Mouse (Mus musculus): ENCODE measurements around the gene Stim1.
"Not testable (repeated sequence)": the region's sequence is repeated elsewhere in the genome, so short reads cannot be mapped to it uniquely, and the experiment has no call there.

Gene Stim1

DNA sequence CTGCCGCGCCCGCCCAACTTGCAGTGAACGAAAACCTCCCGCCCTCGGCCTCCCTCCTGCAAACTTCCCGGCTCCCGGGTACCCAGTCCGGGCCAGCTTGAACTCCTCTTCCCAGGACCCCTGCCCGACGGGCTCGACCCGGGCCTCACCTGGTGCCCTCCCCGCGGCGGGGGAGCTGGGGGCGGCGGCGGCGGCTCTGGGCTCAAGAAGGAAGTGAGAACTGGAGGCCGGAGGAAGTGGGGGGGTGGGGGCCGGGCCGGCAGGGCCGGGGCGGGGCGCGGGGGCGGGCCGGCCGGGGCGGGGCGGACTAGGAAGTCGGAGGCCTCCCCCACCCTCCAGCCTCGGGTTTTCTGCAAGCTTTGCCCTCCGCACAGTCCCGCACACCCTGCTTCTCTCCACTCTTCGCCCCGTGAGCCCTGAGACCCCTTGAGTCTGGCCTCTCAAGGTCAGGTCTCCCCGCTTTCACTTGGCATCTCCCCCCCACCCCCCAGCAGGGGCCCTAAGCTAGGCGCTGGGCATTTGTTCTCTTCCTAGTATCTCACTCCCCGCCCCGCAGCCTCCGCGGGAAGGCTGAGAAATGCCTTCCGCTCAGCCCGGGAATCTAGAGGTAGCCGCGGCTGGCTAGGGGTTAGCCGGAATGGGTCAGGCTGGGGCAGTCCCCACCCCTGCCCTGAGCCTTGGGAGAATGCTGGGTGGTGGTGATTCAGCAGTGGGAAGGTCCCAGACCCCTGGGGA, 17.5 kb upstream of the Stim1 start:
- DNase-seq, result peak; percentile 40

DNA sequence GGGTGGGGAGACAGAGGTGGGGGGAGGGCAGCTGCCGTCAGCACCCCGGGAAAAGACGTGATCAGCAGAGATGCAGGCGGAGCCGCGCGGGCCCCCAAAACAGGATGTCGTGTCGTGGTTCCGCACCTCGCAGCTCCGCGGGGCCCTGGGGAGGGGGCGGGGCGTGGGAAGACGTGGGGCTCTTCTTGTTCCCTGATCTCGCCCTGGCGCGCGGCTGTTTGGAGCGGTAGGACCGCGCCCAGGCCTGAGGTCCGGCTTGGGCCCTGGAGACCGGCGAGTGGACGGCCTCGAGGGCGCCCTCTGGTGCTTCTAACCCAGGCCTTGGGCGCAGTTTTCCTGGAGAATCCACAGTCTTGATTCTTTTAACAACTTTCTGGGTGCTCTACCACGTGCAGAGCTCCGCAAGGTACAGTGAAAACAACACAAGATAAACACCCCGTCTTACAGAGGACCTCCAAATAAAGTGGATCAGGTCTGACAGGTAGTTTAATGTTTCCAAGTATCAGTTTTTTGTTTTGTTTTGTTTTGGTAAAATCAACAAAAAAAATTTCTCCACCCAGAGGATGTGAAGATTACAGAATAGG, 16.9 kb upstream of the Stim1 start:
- DNase-seq, result peak; percentile 87

DNA sequence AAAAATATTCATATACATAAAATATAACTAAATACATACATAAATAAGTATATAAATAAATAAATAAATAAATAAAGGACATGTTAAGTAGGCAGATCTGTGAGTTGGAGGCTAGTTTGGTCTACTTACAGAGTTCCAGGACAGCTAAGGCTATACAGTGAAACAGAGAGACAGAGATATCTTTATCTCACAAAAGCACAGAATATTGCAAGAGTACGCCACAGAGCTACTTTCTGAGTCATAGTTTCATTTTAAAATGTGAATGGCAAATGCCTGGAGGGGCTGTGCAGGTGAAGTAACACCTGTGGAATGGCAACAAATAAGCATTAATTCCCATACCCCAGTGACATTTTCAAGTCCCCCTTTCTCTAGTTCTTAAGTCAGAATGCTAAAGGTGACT, 14.0 kb upstream of the Stim1 start:
- no peak for DNase-seq

DNA sequence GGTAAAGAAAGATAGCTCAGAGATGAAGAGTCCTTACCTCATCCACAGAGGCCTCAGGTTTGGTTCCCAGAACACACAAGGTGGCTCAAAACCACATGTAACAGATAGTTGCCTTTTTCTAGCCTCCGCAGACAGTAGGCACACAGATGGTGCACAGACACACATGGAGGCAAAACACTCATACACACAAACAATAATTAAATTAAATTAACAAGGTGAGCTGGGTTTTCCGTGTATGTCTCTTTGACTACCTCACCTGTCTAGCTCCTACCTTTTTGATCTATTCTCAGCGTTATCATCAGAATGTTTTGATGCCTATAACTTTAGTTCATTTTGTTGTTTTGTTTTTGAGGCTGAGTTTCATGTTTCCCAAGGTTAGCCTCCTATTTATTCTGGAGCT, 11.7 kb upstream of the Stim1 start, which contains the start of gene Rhog:
Rhog (minus strand) TSS at position 101 of the 400 bp plus-strand sequence.
- no peak for DNase-seq

DNA sequence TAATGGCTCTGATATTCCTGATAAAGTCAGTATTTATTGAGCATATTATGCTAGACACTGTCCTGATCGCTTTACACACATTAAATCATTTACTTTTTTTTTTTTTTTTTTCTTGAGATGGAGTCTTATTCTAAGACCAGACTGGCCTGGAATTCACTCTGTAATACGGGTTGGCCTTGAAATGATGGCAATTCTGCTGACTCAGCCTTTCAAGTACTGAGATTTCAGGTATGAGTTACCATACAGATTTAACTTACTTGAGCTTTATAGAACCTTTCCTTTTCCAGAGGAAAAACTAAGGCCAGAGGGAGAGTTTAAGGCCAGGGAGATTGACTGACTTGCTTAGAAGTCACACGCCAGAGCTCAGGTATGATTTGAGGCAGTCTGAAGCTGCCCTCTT, 11.0 kb upstream of the Stim1 start:
- no peak for DNase-seq

DNA sequence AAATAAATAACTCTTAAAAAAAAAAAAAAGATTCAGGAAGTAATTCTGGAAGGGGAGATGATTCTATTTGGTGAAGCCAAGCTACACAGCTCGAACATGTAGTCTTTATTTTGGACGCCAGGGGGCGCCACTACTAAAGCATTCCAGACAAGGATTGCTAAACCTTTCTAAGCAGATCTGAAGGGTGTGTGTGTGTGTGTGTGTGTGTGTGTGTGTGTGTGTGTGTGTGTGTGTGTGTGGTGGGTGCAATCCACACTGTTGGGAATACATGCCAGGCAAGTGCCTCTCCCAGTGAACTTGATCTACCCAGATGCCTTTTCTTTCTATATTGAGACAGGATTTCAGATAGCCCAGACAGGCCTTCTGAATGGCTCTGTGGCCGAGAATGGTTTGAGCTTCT, 9.4 kb upstream of the Stim1 start:
- DNase-seq, result peak; percentile 85

DNA sequence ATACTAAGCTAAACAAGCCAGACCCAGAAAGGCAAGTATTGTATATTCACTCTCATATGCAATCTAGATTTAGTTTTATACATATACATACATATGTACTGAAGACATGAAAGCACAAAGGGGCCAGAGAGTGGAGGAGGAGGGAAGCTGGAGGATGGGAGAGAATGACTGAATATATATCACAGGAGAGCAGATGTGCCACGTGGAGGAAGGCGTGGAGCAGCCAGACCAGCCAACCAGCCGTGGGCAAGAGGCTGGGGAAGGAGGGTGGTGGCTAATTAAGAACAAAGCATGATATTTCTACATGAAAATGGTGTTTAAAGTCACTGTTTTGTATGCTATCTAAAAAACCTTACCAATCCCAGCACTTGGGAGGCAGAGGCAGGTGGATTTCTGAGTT, 8.9 kb upstream of the Stim1 start:
- no peak for DNase-seq

DNA sequence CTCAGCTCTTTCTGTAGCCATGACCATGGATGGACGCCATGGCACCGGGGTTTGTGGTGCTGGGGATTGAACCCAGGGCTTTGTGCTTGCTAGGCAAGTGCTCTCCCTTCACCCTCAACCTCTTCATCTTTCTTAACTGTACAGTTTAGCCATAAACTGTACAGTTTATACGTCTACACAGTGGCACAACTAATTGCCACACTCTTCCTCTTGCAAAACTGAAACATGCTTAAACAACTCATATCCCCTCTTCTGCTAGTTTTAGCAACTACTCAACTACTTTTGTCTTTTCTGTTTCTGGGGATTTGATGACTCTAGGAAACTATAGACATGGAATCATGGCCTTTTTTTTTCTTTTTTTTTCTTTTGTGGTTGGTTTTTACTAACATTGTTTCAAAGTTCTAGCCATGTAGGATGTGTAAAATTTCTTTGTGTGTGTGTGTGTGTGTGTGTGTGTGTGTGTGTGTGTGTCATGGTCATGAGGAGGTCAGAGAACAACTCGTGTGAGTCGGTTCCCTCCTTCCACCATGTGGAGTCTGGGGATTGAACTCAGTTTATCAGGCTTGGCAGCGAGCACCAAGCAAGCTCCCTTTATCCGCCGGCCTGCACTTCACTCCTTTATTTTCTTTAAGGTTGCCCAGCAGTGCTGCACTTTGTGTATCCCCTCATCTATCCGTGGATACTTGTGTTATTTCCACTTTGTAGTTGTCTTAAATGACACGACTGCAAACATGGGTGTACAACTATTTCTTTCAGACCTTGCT, 7.7 kb upstream of the Stim1 start:
- DNase-seq, result no peak

DNA sequence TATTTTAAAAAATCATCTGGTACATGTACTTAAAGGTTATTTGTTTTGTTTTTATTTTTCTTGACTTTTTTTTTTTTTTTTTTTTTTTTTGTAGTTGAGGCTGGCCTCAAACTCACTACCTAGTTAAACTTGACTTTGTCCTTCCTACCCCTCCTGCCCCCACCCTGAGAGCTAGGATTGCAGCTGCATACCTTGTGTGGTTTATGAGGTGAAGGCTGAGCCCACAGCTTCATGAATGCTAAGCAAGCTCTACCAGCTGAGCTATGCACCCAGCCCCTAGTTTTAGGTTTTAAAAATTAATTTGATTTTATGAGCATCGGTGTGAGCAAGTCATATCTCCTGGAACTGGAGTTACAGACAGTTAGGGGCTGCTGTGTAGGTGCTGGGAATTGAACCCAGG, 7.1 kb upstream of the Stim1 start:
- no peak for DNase-seq

DNA sequence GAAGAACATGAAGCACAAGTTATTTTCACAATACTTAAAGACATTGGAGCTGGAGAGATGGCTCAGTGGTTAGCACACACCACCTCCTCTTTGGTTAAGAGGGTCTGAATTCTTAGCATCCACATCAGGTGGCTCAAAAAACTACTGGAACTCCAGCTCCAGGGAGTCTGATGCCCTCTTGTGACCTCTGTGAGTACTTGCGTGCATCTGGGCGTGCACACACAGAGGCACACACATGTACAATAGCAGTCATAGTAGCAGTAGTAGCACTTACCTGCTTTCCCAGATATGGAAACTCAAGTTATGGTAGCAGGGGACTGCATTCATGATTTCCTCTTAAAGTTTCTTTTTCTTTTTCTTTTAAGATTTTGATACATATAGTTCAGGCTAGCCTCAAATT, 4.6 kb upstream of the Stim1 start:
- DNase-seq, result no peak

DNA sequence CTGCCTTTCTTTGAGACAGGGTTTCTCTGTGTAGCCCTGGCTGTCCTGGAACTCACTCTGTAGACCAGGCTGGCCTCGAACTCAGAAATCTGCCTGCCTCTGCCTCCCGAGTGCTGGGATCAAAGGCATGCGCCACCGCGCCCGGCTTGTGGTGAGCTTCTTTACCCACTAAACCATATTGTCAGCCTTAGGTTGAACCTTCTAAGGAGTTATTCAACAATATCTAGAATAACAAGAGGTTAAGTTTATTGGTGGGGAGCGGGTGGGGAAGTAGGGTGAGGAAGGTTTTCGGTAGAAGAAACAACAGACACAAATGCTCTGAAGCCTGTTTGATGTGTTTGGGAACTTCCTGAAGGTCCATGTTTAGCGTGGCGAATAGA, 1.6 kb upstream of the Stim1 start:
- DNase-seq, result not testable (repeated sequence)

DNA sequence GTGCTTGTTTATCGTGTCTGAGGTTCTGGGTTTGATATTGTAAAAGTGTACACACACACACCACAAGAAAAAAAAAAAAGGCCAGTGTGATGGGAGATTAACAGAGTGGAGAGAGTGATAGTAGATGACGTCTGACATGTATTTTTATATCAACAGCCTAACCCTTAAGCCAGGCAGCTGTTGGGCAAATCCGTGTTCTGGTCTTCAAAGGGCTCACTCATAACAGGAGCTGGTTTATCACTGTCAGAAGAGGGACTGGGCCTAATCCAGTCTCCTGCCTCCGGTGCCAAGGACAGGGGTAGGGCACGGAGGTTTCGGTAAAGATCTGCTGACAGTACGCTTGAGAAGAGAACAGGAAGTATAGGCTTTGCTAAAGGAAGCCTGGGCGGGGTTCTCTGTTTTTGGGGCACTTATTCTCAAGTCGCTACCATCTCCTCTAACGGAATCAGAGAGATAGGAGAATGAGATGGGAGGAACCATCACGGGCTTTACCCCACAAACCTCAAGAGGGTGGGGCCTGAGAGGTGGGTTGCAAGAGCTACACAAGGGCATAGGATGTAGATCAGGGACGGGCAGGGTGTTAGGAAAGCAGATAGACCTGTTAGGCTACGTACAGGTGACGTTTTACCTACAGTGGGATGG, 1.1 kb upstream of the Stim1 start:
- no peak for DNase-seq

DNA sequence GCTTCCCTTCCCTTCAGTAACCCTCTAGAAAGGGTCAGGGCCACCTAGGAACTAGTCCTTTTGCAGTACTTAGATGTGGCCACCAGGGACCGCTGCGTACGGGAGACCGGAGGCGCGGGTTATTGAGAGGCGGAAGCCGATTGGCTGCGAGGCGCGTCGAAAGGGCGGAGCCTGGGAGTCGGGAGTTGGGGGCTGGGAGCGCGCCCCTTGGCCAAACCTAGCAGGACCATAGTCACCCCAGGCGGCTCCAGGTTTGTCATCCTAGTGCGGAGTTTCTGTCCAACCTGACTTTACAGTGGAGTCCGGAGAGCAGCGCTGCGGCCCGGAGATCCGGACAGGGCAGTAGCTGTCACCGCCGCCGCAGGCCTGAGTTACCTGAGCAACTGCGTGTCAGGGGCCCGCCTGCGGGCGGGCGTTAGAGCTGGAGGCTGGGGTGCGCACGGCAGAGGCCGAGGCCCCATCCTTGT, 460 bp upstream of the Stim1 start:
- peak; percentile 98 for DNase-seq

DNA sequence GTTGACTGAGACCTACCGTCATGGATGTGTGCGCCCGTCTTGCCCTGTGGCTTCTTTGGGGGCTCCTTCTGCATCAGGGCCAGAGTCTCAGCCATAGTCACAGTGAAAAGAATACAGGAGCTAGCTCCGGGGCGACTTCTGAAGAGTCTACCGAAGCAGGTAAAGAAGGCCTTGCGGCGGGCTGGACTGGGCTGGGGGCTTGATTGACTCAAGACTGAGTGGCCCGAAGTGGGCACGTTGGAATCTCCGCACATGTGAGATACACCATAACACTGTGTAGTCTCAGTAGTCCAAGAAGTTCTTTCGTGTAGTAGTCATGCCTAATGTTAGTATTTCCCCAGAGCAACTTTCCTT, 766 bp downstream of the Stim1 start:
- no peak for DNase-seq

DNA sequence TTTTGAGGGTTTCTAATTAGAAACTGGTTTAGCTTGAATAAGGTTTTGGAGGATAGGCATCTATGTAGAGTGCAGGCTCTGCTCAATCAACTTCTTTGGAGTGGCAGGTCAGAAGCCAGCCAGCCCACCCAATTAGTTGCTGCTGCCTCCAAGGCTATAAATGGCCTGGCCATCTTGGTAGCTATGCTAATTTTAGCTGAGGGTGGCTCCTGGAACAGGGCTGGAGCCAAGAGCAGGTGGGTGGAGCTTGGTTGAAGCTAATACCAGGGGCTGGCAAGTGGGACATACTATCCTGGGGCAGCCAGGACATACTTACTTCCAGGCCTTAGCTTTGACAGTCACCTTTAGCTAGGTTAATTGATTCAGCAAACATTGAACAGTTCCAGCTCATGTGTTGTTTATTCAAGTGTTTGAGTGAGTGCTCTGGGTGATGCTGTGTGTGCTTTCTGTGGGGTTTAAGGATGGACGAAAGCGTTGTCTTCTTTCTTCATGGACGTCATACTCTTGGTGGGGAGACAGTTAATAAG, 4.9 kb downstream of the Stim1 start:
- no peak for DNase-seq

DNA sequence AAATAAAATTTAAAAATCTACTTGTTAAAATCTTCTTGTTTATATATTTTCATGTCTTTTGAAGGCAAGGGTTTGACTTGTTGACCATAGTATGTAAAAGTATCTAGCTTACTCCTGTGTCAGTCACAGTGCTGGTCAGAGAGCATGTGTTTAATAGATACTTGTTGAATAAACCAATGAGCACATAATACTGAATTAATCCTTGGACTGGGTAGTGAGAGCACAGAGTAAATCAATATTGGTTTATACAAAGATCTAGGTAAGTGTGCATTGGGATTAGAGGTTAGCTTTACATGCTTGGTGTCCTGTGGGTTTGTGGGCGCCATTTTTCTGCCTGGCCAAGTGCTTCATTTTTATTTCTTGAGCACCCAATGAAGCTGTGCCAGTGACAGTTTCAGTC, 13.8 kb downstream of the Stim1 start:
- no peak for DNase-seq

DNA sequence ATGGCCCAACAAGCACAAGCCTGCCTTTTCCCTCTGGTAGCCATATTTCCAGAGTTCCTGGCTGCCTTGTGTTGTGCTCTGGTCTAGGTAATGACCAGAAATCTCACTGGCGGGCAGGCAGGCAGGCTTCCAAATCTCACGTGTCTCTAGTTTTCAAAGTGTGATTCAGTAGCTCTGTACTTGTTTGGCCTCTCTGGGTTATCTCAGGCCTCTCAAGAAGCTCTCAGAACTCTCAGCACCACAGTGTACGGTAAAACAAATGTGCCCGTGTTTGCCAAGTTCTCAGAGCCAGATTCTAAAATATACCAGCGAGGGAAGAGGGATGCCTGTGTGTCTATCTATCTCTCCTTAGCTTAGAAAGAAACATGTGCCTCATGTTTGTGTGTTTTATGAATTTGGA, 14.7 kb downstream of the Stim1 start:
- no peak for DNase-seq

DNA sequence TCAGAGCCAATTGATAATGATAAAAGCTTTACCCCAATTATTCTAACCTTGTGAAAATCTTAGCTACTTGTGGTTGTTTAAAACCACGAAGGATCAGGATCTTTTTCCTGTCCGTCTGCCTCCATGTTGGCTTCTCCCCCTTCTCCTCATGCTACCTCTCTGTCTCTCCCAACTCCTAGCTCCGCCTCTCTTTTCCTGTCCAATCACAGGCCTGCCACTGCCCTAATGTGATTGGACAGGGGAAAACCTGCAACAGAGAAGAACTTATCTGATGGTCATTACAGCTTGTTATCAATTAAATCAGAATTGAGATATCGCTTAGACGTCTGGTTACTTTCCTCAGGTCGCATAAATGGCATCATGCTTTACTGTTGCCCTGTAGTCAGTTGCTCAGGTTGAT, 21.9 kb downstream of the Stim1 start:
- no peak for DNase-seq

DNA sequence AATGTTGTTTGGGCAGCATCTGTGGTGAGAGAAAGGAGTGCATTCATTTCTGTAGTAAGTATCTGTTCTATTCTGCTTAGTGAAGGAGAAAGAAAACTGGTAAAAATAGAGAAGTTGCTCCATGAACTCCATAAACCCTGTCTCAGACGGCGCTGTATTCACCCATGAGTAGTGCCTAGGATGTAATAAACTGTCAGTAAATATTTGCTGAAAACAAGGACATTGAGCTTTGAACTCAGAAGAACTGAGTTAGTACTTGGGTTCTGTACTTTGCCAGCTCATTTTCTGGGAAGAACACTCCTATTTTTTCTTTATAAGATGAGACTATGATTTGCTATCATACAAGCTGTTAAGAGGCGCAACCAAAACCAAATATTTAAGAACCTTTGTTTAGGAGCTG, 24.6 kb downstream of the Stim1 start:
- no peak for DNase-seq

DNA sequence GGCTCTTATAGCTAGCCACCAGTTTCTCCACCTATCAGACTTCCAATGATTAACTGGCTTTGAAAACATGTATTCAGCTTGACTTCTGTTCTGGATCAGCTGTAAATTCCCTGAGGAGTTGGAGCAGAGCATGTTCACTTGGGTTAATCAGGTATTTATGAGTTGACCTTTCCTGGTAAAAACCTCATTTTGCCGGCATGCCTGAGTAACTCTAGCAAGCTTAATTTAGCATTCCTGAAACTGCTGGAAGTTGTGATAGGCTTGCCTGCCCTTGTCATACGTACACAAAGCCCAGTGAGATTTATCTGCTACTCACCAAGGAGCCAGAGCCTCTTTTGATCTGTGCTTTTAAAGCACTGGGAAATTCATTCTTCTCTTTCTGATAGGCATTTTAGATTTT, 25.6 kb downstream of the Stim1 start:
- no peak for DNase-seq

DNA sequence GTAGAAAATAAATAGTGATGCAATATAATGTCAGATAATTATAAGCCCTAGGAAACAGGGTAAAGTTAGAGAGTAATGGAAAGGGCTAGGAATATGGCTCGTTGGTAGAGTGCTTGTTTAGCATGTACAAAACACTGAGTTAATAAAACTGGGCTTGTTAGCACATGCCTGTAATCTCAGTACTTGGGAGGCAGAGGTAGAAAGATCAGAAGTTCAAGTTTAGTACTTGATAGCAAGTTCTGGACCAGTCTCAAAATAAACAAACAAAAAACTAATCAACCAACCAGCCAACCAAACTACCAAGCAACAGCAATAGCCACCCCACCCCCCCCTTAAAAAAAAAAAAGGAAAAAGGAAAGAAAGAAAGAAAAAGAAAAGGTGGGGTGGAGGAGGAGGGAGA, 33.2 kb downstream of the Stim1 start:
- no peak for DNase-seq

DNA sequence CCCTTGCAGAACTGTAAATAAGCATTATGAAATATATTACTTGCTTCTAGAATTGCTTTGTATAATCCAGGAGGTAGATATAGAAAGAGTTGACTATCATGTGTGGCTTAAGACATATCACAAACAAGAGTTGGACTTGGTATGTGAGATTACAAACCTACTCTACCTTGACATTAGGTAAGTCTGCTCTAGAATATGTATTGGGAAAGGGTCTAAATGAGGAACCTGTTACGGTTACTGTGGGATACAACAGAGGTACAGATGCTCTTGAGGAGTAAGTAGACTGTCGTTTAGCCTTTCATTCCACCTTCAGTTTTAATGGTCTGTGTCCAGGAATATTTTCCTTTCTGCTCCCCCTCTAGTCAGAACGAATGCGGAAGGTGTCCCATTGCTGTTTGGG, 34.9 kb downstream of the Stim1 start:
- no peak for DNase-seq

DNA sequence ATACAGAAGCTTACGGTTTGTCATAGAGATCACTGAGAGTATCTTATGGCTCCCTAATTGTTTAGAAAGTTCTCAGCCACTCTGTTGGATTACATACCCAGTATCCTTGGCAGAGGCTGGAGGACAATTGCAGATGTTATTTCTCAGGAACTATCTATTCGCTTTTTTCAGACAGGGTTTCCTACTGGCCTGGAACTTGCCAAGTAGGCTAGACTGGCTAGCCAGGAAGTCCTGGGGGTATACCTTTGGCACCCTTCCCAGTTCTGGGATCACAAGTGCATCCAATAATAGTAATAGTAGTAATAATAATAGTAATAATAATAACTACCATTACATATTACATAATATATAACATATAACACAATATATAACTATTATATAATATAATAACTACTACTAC, 38.0 kb downstream of the Stim1 start:
- DNase-seq, result no peak

DNA sequence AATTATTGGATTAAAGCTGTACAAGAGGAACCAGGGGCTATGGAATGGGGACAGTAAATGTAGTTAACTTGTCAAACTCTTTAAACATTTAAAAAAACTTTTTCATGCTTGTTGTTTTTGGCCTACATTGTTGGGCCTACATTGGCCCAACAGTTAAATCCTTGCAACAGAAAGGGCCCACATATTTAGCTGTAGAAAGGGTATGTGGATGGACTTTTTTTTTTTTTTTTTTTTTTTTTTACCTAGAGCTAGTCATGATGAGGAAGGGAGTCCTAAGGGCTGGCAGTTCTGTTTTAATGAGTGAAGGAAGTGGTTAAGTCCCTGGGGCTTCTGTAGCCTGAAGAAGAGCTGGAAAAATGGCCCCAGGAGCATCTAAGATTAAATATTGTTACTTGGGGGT, 42.7 kb downstream of the Stim1 start:
- no peak for DNase-seq

Data from right cerebral cortex, postnatal 14 days (tissue).